Mouse (Mus musculus) thymus, postnatal 0 days (tissue): ENCODE measurements around the gene Enox2. TPM values are rescaled to one million over a fixed set of nuclear protein-coding genes. Genes with fewer than 3 reads are reported as not detected.

ENCODE experiments used
- DNase-seq: peaks from one replicate; pipeline ENCODE4 v3.0.0-alpha.2; 2015; ENCODE audit warnings: low spot score
- polyA plus RNA-seq: library from polyadenylated mRNA; unstranded; fragments of >200 nt; fragmentation: Nextera tagmentation; extraction: Ambion mirVana; gene quantifications from 2 replicates; pipeline ENCODE4 v1.2.1, GENCODE M21; 2015

Enox2 gene
- polyA plus RNA-seq, 1 experiment from 2014 or later, result 12.7 TPM

- DNase-seq, result no peak
Observed at GRCm38 (mm10) chrX:49005655-49006054, 282.4 kb downstream of the Enox2 start.

DNA sequence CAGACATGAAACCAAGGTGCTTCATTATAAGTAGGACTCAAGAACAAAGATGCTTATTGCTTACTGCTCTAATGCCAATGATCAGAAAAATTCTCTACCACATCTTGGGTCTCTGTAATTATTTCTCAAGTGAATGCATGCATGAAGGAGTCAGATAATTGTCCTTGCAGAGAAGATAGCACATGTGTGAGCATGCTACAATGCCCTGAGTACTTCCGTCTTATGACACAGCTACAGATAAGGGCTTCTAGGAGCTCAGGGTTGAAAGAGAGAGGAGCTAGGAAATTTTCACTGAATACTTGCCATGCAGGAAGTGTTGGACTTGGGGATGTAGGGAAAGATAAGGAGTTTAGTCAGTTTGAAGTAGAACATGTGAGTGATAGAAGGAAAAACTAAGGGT is 285.2 kb downstream of the Enox2 start:
- no peak for DNase-seq

DNA sequence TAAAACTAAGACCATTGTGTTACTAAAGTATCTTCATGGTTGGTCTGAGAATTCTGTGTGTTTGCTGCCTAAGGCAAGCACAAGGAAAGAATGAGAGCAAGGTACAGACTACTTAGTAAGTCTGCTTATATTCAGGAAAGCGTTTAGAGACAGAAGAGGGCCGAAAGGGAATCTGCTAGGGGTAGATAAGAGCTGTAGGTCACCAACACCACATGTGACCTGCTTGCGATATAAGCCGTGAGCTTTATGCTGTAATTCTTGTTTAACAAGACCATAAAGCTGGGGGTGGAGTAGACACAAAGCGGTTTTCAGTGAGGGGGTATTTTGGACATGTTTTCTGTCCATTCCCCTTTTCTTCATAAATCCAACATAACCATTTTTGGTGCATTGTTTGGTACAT is 302.4 kb downstream of the Enox2 start:
- no peak for DNase-seq

DNA sequence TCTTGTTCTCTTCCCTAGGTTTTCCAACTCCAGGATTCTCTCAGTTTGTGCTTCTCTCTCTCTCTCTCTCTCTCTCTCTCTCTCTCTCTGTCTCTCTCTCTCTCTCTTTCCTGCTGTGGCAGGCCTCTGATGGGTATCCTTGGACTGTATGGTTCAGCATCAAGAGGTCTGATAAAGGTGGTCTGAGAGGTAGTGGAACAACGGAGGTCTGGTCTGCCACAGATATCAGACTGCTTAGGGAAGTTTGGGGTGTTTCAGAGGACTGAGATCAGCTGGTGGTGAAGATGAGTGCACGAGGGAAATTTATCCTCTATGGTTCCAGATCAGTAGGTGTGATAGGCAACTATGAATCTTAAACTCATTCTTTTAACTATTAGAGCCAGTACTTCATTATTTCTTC is 303.6 kb downstream of the Enox2 start:
- no peak for DNase-seq

Other genes starting within 250 kb of the Enox2 start
- gene Arhgap36, start 175.7 kb upstream of the Enox2 start, polyA plus RNA-seq, result 0.12 TPM in 2 replicates